Mouse (Mus musculus): ENCODE data around the gene Rngtt. TPM values are rescaled to one million over a fixed set of nuclear protein-coding genes. Genes with fewer than 3 reads are reported as not detected.

Rngtt gene
- polyA plus RNA-seq, 1 experiment: 6.3 TPM

- peaks cover 52% of the 10 kb centered on the region for H3K36me3 ChIP-seq (replicated peaks; ENCODE audit: low read length)
- no peak overlapping the region for H3K4me3 ChIP-seq (replicated peaks)
- no peak for TF ChIP-seq FLI1 (IDR thresholded peaks at IDR 0.05; ENCODE audit: low read length)
- TF ChIP-seq GATA1 (IDR thresholded peaks at IDR 0.05; ENCODE audit: borderline replicate concordance, low read length): no peak
- no peaks in the 10 kb centered on the region for H3K27me3 ChIP-seq (replicated peaks)
- H3K9me3 ChIP-seq: no peaks in the 10 kb centered on the region
- no peaks in the 10 kb centered on the region for H3K4me1 ChIP-seq
Observed at GRCm38 (mm10) chr4:33498160-33498874, 188.2 kb downstream of the Rngtt start.

- Histone ChIP-seq H3K9me3 (no peaks in the 10 kb centered on the region), H3K4me3 (replicated peaks) (no peak overlapping the region), H3K27me3 (replicated peaks) (no peaks in the 10 kb centered on the region), H3K36me3 (replicated peaks; ENCODE audit: low read length) (peaks cover 53% of the 10 kb centered on the region), H3K4me1 (no peaks in the 10 kb centered on the region)
- TF ChIP-seq GATA1 (IDR thresholded peaks at IDR 0.05; ENCODE audit: borderline replicate concordance, low read length) (no peak), FLI1 (IDR thresholded peaks at IDR 0.05; ENCODE audit: low read length) (no peak)
Observed at GRCm38 (mm10) chr4:33506638-33507037, 196.5 kb downstream of the Rngtt start.

GRCm38 (mm10) chr4:33510544-33510943 is 200.4 kb downstream of the Rngtt start:
- H3K4me3 ChIP-seq (replicated peaks): no peak overlapping the region
- TF ChIP-seq GATA1 (IDR thresholded peaks at IDR 0.05; ENCODE audit: borderline replicate concordance, low read length): no peak
- no peak for TF ChIP-seq FLI1 (IDR thresholded peaks at IDR 0.05; ENCODE audit: low read length)

GRCm38 (mm10) chr4:33513421-33513820 is 203.3 kb downstream of the Rngtt start:
- no peak for TF ChIP-seq FLI1 (IDR thresholded peaks at IDR 0.05; ENCODE audit: low read length)
- TF ChIP-seq GATA1 (IDR thresholded peaks at IDR 0.05; ENCODE audit: borderline replicate concordance, low read length): no peak
- H3K4me1 ChIP-seq: peaks cover 8% of the 10 kb centered on the region; the same call in 1 of the 2 replicates
- no peaks in the 10 kb centered on the region for H3K36me3 ChIP-seq (replicated peaks; ENCODE audit: low read length)
- H3K27me3 ChIP-seq (replicated peaks): no peaks in the 10 kb centered on the region
- H3K9me3 ChIP-seq: no peaks in the 10 kb centered on the region
- no peak overlapping the region for H3K4me3 ChIP-seq (replicated peaks)

More at GRCm38 (mm10) chr4:33510544-33510943, 200.4 kb downstream of the Rngtt start:
- Histone ChIP-seq H3K36me3 (replicated peaks; ENCODE audit: low read length) (peaks cover 16% of the 10 kb centered on the region), H3K4me1 (peaks cover 8% of the 10 kb centered on the region; the same call in 1 of the 2 replicates), H3K27me3 (replicated peaks) (no peaks in the 10 kb centered on the region), H3K9me3 (no peaks in the 10 kb centered on the region)

- H3K9me3 ChIP-seq: no peaks in the 10 kb centered on the region
- H3K4me3 ChIP-seq (replicated peaks): peak overlapping the region; percentile 54
- TF ChIP-seq FLI1 (IDR thresholded peaks at IDR 0.05; ENCODE audit: low read length) (no peak), GATA1 (IDR thresholded peaks at IDR 0.05; ENCODE audit: borderline replicate concordance, low read length) (no peak)
- H3K27me3 ChIP-seq (replicated peaks): no peaks in the 10 kb centered on the region
- peaks cover 8% of the 10 kb centered on the region; the same call in 1 of the 2 replicates for H3K4me1 ChIP-seq
- H3K36me3 ChIP-seq (replicated peaks; ENCODE audit: low read length): no peaks in the 10 kb centered on the region
Observed at GRCm38 (mm10) chr4:33514108-33515000, 204.2 kb downstream of the Rngtt start.

GRCm38 (mm10) chr4:33520196-33520595 is 210.1 kb downstream of the Rngtt start:
- Histone ChIP-seq H3K4me3 (replicated peaks) (no peak overlapping the region), H3K36me3 (replicated peaks; ENCODE audit: low read length) (no peaks in the 10 kb centered on the region), H3K9me3 (peaks cover 31% of the 10 kb centered on the region), H3K27me3 (replicated peaks) (peaks cover 12% of the 10 kb centered on the region), H3K4me1 (no peaks in the 10 kb centered on the region)
- TF ChIP-seq FLI1 (IDR thresholded peaks at IDR 0.05; ENCODE audit: low read length) (no peak), GATA1 (IDR thresholded peaks at IDR 0.05; ENCODE audit: borderline replicate concordance, low read length) (no peak)

GRCm38 (mm10) chr4:33520938-33521337 is 210.8 kb downstream of the Rngtt start:
- Histone ChIP-seq H3K4me3 (replicated peaks) (no peak overlapping the region), H3K4me1 (no peaks in the 10 kb centered on the region), H3K9me3 (peaks cover 37% of the 10 kb centered on the region), H3K36me3 (replicated peaks; ENCODE audit: low read length) (no peaks in the 10 kb centered on the region), H3K27me3 (replicated peaks) (peaks cover 12% of the 10 kb centered on the region)
- TF ChIP-seq GATA1 (IDR thresholded peaks at IDR 0.05; ENCODE audit: borderline replicate concordance, low read length) (no peak), FLI1 (IDR thresholded peaks at IDR 0.05; ENCODE audit: low read length) (no peak)

- H3K4me1 ChIP-seq: no peaks in the 10 kb centered on the region
- H3K27me3 ChIP-seq (replicated peaks): peaks cover 12% of the 10 kb centered on the region
- H3K9me3 ChIP-seq: peaks cover 44% of the 10 kb centered on the region
- no peak overlapping the region for H3K4me3 ChIP-seq (replicated peaks)
- no peaks in the 10 kb centered on the region for H3K36me3 ChIP-seq (replicated peaks; ENCODE audit: low read length)
- no peak for TF ChIP-seq FLI1 (IDR thresholded peaks at IDR 0.05; ENCODE audit: low read length)
- TF ChIP-seq GATA1 (IDR thresholded peaks at IDR 0.05; ENCODE audit: borderline replicate concordance, low read length): no peak
Observed at GRCm38 (mm10) chr4:33523774-33524173, 213.7 kb downstream of the Rngtt start.

GRCm38 (mm10) chr4:33524481-33525141 is 214.5 kb downstream of the Rngtt start:
- no peaks in the 10 kb centered on the region for H3K4me1 ChIP-seq
- H3K9me3 ChIP-seq: peaks cover 44% of the 10 kb centered on the region
- no peak for TF ChIP-seq FLI1 (IDR thresholded peaks at IDR 0.05; ENCODE audit: low read length)
- TF ChIP-seq GATA1 (IDR thresholded peaks at IDR 0.05; ENCODE audit: borderline replicate concordance, low read length): no peak
- H3K4me3 ChIP-seq (replicated peaks): no peak overlapping the region
- H3K27me3 ChIP-seq (replicated peaks): peaks cover 12% of the 10 kb centered on the region
- H3K36me3 ChIP-seq (replicated peaks; ENCODE audit: low read length): no peaks in the 10 kb centered on the region
